Mouse (Mus musculus): ENCODE measurements around the gene Pde4d. TPM values are rescaled to one million over a fixed set of nuclear protein-coding genes. Genes with fewer than 3 reads are reported as not detected.

The Pde4d gene
- polyA plus RNA-seq, 1 experiment from 2014 or later, result 13.5 TPM

GRCm38 (mm10) chr13:109506754-109507153, 1057.0 kb downstream of the Pde4d start:
- no peak overlapping the region for H3K27ac ChIP-seq
- H3K9me3 ChIP-seq, result no peaks in the 10 kb centered on the region
- H3K4me3 ChIP-seq, result no peak overlapping the region
- no peak for DNase-seq (ENCODE audit: low spot score)
- no peaks in the 10 kb centered on the region for H3K27me3 ChIP-seq (ENCODE audit: insufficient read depth, poor library complexity, severe bottlenecking)
- no peaks in the 10 kb centered on the region for H3K4me1 ChIP-seq (replicated peaks)
- WGBS, result 86% methylated on average over 7 of the region's 7 CpGs
- H3K36me3 ChIP-seq, result no peaks in the 10 kb centered on the region

DNA sequence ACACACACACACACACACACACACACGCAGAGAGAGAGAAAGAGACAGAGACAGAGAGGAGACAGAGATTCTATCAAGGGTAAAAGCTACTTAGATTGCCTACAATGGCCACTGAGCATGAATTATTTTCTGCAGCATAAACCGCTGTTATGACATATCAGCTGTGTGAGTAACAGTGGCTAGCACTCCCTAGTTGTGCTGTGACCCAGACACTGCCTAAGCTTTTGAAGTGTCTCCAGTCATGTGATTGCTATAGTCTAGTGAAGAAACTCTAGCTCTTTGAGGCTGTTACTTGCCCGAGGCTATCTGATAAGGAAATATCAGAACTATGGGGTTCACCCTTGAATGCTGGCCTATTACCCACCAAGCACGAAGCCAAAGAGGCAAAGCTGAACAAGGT, 1058.7 kb downstream of the Pde4d start:
- WGBS, result 85% methylated on average over 4 of the region's 4 CpGs
- H3K36me3 ChIP-seq, result no peaks in the 10 kb centered on the region
- DNase-seq (ENCODE audit: low spot score), result no peak
- no peaks in the 10 kb centered on the region for H3K27me3 ChIP-seq (ENCODE audit: insufficient read depth, poor library complexity, severe bottlenecking)
- no peak overlapping the region for H3K27ac ChIP-seq
- H3K4me3 ChIP-seq, result no peak overlapping the region
- no peaks in the 10 kb centered on the region for H3K9me3 ChIP-seq
- H3K4me1 ChIP-seq (replicated peaks), result no peaks in the 10 kb centered on the region

DNA sequence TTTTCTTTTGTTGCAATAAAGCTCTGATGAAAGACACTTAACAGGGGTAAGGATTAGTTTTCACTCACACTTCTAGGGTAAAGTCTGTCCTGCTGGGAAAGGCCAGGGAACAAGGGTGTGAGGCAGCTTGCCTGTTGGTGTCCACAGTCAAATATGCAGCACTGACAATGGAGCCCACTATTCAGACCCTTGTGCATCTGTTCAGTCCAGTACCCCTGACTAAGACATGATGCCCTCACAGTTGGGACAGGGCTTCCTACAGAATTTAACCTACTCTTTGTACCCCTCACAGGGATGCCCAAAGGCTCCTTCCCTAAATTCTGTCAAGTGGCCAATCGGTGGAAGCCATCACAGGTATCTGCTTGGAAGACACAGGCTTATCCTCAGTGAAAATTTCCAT, 1068.4 kb downstream of the Pde4d start:
- Histone ChIP-seq H3K36me3 (no peaks in the 10 kb centered on the region), H3K4me3 (no peak overlapping the region), H3K4me1 (replicated peaks) (peaks cover 4% of the 10 kb centered on the region; the same call in 1 of the 2 replicates), H3K27ac (no peak overlapping the region), H3K27me3 (ENCODE audit: insufficient read depth, poor library complexity, severe bottlenecking) (no peaks in the 10 kb centered on the region), H3K9me3 (no peaks in the 10 kb centered on the region)
- DNase-seq (ENCODE audit: low spot score), result no peak
- 72% methylated on average over 1 of the region's 1 CpGs for WGBS

- H3K36me3 ChIP-seq, result no peaks in the 10 kb centered on the region
- WGBS, result 49% methylated on average over 3 of the region's 3 CpGs
- no peaks in the 10 kb centered on the region for H3K27me3 ChIP-seq (ENCODE audit: insufficient read depth, poor library complexity, severe bottlenecking)
- H3K4me1 ChIP-seq (replicated peaks), result peaks cover 4% of the 10 kb centered on the region; the same call in 1 of the 2 replicates
- H3K9me3 ChIP-seq, result no peaks in the 10 kb centered on the region
- no peak for DNase-seq (ENCODE audit: low spot score)
- no peak overlapping the region for H3K4me3 ChIP-seq
- H3K27ac ChIP-seq, result no peak overlapping the region
Measured at GRCm38 (mm10) chr13:109519485-109519884, 1069.7 kb downstream of the Pde4d start.

- no peak overlapping the region for H3K27ac ChIP-seq
- H3K27me3 ChIP-seq (ENCODE audit: insufficient read depth, poor library complexity, severe bottlenecking), result no peaks in the 10 kb centered on the region
- DNase-seq (ENCODE audit: low spot score), result no peak
- H3K36me3 ChIP-seq, result no peaks in the 10 kb centered on the region
- 87% methylated on average over 2 of the region's 2 CpGs for WGBS
- no peak overlapping the region for H3K4me3 ChIP-seq
- H3K4me1 ChIP-seq (replicated peaks), result peaks cover 4% of the 10 kb centered on the region; the same call in 1 of the 2 replicates
- H3K9me3 ChIP-seq, result no peaks in the 10 kb centered on the region
Measured at GRCm38 (mm10) chr13:109519966-109520646, 1070.4 kb downstream of the Pde4d start.

DNA sequence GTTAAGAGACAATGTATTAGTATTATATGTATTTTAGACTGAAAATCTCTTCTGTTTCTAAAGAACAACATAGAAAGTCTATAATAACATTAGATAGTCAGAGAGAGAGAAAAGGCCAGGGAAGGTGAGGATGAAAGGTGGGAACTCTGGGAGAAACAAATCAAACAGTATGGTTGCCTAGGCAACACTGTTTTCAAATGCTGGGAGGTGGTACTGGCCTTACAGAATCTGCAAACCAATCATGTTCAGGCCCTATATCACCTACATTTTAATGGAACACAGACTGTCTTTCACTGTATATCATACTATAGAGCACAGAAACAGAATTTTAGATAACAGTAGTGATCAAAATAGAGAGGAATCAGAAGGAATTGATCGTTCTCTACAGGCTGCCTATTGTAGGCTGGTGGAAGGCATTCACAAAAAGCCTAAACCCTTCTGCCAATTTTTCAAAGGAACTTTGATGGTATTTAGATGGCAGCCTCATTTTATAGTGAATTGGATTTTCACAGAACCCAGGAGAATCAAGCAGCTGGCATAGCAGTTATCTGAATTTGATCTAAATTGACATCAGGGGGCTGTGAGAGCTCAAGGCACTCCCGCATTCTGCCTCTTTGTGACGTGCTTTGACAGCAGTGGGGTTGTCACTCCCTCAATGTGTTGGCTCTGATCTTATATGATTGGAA, 1084.2 kb downstream of the Pde4d start:
- Histone ChIP-seq H3K9me3 (no peaks in the 10 kb centered on the region), H3K4me3 (no peak overlapping the region), H3K27ac (no peak overlapping the region), H3K27me3 (ENCODE audit: insufficient read depth, poor library complexity, severe bottlenecking) (no peaks in the 10 kb centered on the region), H3K36me3 (no peaks in the 10 kb centered on the region), H3K4me1 (replicated peaks) (0 out of 2 replicates have a peak, but pooled peaks cover 6% of the 10 kb centered on the region)
- DNase-seq (ENCODE audit: low spot score), result no peak
- WGBS, result 73% methylated on average over 3 of the region's 3 CpGs

DNA sequence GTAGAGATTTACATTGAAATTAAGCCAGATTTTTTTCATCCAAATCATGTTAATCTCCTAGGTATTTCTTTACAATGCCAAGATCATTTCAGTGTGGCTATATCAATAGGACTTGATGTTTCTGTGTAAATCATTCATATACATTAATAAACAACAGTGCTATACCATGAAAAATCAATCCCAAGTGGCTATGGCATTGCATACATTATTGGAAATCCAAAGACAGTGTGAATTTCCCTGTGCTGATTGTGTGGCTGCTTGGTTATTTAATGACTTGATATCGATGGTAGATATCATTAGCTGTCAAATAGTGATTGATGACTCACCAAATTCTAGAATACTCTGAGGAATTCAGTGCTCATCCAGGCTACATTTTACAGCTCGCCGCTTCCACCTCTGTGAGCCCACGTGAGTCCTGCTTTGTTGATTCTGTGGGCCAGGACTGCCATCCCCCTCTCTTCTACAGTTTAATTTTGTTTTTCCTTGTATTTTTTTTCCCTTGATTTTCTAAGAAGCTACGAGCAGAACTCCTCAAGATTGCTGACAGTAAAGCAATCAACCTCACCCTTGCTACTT, 1085.0 kb downstream of the Pde4d start:
- Histone ChIP-seq H3K4me3 (no peak overlapping the region), H3K27ac (no peak overlapping the region), H3K9me3 (no peaks in the 10 kb centered on the region), H3K36me3 (no peaks in the 10 kb centered on the region), H3K4me1 (replicated peaks) (0 out of 2 replicates have a peak, but pooled peaks cover 6% of the 10 kb centered on the region), H3K27me3 (ENCODE audit: insufficient read depth, poor library complexity, severe bottlenecking) (no peaks in the 10 kb centered on the region)
- 69% methylated on average over 5 of the region's 5 CpGs for WGBS
- DNase-seq (ENCODE audit: low spot score), result no peak

GRCm38 (mm10) chr13:109536636-109537035, 1086.9 kb downstream of the Pde4d start:
- DNase-seq (ENCODE audit: low spot score), result no peak
- H3K9me3 ChIP-seq, result no peaks in the 10 kb centered on the region
- 66% methylated on average over 4 of the region's 4 CpGs for WGBS
- H3K27me3 ChIP-seq (ENCODE audit: insufficient read depth, poor library complexity, severe bottlenecking), result no peaks in the 10 kb centered on the region
- H3K36me3 ChIP-seq, result no peaks in the 10 kb centered on the region
- H3K27ac ChIP-seq, result no peak overlapping the region
- 0 out of 2 replicates have a peak, but pooled peaks cover 6% of the 10 kb centered on the region for H3K4me1 ChIP-seq (replicated peaks)
- no peak overlapping the region for H3K4me3 ChIP-seq

DNA sequence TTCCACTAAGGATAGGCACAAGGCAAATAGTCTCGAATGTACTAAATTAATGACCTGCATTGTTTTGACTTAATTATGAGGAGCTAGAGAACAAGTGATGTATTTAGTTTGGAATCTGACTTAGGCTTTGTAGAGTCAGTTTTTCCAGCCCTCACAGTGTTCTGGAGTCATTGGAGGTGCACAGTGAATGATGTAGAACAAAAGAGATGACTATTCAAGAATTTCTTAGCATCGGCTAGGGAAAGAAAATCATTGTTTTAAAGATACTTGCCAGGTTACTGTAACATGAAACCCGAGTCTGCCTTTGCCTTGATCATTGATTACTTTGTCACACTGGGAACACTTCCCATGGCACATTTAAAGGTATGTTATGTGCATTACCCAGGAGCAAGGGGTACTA, 1089.6 kb downstream of the Pde4d start:
- no peak overlapping the region for H3K27ac ChIP-seq
- no peaks in the 10 kb centered on the region for H3K27me3 ChIP-seq (ENCODE audit: insufficient read depth, poor library complexity, severe bottlenecking)
- 0 out of 2 replicates have a peak, but pooled peaks cover 6% of the 10 kb centered on the region for H3K4me1 ChIP-seq (replicated peaks)
- H3K9me3 ChIP-seq, result no peaks in the 10 kb centered on the region
- 65% methylated on average over 3 of the region's 3 CpGs for WGBS
- no peak overlapping the region for H3K4me3 ChIP-seq
- H3K36me3 ChIP-seq, result no peaks in the 10 kb centered on the region
- DNase-seq (ENCODE audit: low spot score), result no peak

- Histone ChIP-seq H3K9me3 (no peaks in the 10 kb centered on the region), H3K36me3 (no peaks in the 10 kb centered on the region), H3K27me3 (ENCODE audit: insufficient read depth, poor library complexity, severe bottlenecking) (no peaks in the 10 kb centered on the region), H3K27ac (no peak overlapping the region), H3K4me1 (replicated peaks) (no peaks in the 10 kb centered on the region), H3K4me3 (no peak overlapping the region)
- WGBS, result 78% methylated on average over 4 of the region's 4 CpGs
- no peak for DNase-seq (ENCODE audit: low spot score)
Measured at GRCm38 (mm10) chr13:109544646-109545045, 1094.9 kb downstream of the Pde4d start.

DNA sequence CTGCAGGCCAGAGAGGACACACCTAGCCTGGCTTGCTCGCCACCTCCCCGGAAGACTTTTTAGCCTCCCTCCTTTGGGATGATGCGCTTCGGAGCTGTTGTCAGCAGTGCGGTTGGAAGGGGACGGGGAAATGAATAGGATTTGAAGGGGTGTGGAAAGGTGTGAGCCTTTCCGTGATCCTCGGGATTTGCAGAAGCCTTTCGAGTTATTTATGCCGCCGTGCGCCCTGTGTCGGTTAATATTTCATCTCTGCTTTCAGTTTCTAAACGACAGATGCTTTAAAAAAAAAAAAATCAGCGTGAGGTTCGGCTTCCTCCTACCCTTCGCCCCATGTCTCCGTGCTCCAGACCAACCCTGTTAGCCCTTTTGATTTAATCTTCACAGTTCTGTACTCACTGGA, 1096.6 kb downstream of the Pde4d start:
- Histone ChIP-seq H3K27me3 (ENCODE audit: insufficient read depth, poor library complexity, severe bottlenecking) (no peaks in the 10 kb centered on the region), H3K9me3 (no peaks in the 10 kb centered on the region), H3K4me3 (no peak overlapping the region), H3K36me3 (no peaks in the 10 kb centered on the region), H3K27ac (no peak overlapping the region), H3K4me1 (replicated peaks) (no peaks in the 10 kb centered on the region)
- WGBS, result 87% methylated on average over 18 of the region's 18 CpGs
- no peak for DNase-seq (ENCODE audit: low spot score)

GRCm38 (mm10) chr13:109547006-109547587, 1097.3 kb downstream of the Pde4d start:
- H3K27me3 ChIP-seq (ENCODE audit: insufficient read depth, poor library complexity, severe bottlenecking), result no peaks in the 10 kb centered on the region
- H3K9me3 ChIP-seq, result no peaks in the 10 kb centered on the region
- H3K4me1 ChIP-seq (replicated peaks), result no peaks in the 10 kb centered on the region
- no peak for DNase-seq (ENCODE audit: low spot score)
- no peak overlapping the region for H3K27ac ChIP-seq
- H3K4me3 ChIP-seq, result no peak overlapping the region
- 82% methylated on average over 10 of the region's 10 CpGs for WGBS
- no peaks in the 10 kb centered on the region for H3K36me3 ChIP-seq

- 38% methylated on average over 6 of the region's 6 CpGs for WGBS
- no peaks in the 10 kb centered on the region for H3K27me3 ChIP-seq (ENCODE audit: insufficient read depth, poor library complexity, severe bottlenecking)
- DNase-seq (ENCODE audit: low spot score), result peak; percentile 79
Measured at GRCm38 (mm10) chr13:109547700-109548099, 1098.0 kb downstream of the Pde4d start.

More at GRCm38 (mm10) chr13:109547700-109548099, 1098.0 kb downstream of the Pde4d start:
- H3K36me3 ChIP-seq, result no peaks in the 10 kb centered on the region
- no peaks in the 10 kb centered on the region for H3K4me1 ChIP-seq (replicated peaks)
- no peaks in the 10 kb centered on the region for H3K9me3 ChIP-seq
- H3K27ac ChIP-seq, result no peak overlapping the region
- no peak overlapping the region for H3K4me3 ChIP-seq
